Comparison of ENCODE assay signal across 34 mouse cellular contexts in genomic region chr16:56700898-56701297, GRCm38 (mm10).
"Had no signal": no experiment of that assay in that cellular context is flagged by ENCODE, and none has a peak within 500 bp of the region (broad histone marks: within the 10 kb centered on the region; RNA-seq: fewer than 3 reads in every experiment).

No protein-coding gene starts in this region.

- H3K9me3 ChIP-seq: heart, embryonic 12.5 days; heart, embryonic 13.5 days; heart, embryonic 15.5 days; hindbrain, embryonic 10.5 days; hindbrain, embryonic 12.5 days; hindbrain, embryonic 13.5 days; hindbrain, embryonic 15.5 days; intestine, embryonic 15.5 days; kidney, embryonic 15.5 days had no signal

- H3K4me2 ChIP-seq: heart, embryonic 12.5 days; heart, embryonic 13.5 days; heart, embryonic 15.5 days; hindbrain, embryonic 12.5 days; hindbrain, embryonic 13.5 days; hindbrain, embryonic 14.5 days; hindbrain, embryonic 15.5 days; intestine, embryonic 15.5 days; kidney, embryonic 15.5 days had no signal

- H3K4me3 ChIP-seq: heart, embryonic 12.5 days; heart, embryonic 13.5 days; heart, embryonic 15.5 days; hindbrain, embryonic 10.5 days; hindbrain, embryonic 12.5 days; hindbrain, embryonic 13.5 days; hindbrain, embryonic 15.5 days; intestine, embryonic 15.5 days; kidney, embryonic 15.5 days; layer of hippocampus, adult 2 months; left cerebral cortex, adult 2 months had no signal

- H3K27ac ChIP-seq: heart, embryonic 13.5 days; heart, embryonic 15.5 days; hindbrain, embryonic 10.5 days; hindbrain, embryonic 12.5 days; hindbrain, embryonic 13.5 days; hindbrain, embryonic 14.5 days; hindbrain, embryonic 15.5 days; hindbrain, postnatal 0 days; intestine, embryonic 15.5 days; kidney, embryonic 15.5 days; kidney, postnatal 0 days; layer of hippocampus, adult 2 months; left cerebral cortex, adult 2 months had no signal

- H3K27me3 ChIP-seq: heart, embryonic 12.5 days; heart, embryonic 13.5 days; heart, embryonic 15.5 days; hindbrain, embryonic 12.5 days; hindbrain, embryonic 13.5 days; hindbrain, embryonic 15.5 days; intestine, embryonic 15.5 days; kidney, embryonic 15.5 days had no signal

- ATAC-seq: hindbrain, embryonic 16.5 days; hindbrain, postnatal 0 days; inflammation-experienced regulatory T-cells, adult 6 months; intestine, embryonic 15.5 days; intestine, embryonic 16.5 days; intestine, postnatal 0 days had no signal

- H3K9ac ChIP-seq: heart, embryonic 12.5 days; heart, embryonic 13.5 days; heart, embryonic 15.5 days; hindbrain, embryonic 12.5 days; hindbrain, embryonic 13.5 days; hindbrain, embryonic 14.5 days; hindbrain, embryonic 15.5 days; intestine, embryonic 15.5 days; kidney, embryonic 15.5 days had no signal

- DNase-seq: heart, postnatal 10 days; heart, postnatal 14 days; heart, postnatal 36 days; heart, postnatal 4 days; kidney, adult 11 months; kidney, adult 18-20 months; kidney, adult 2 months; kidney, adult 8-10 months; kidney, adult 9 months; kidney, postnatal 10 days; kidney, postnatal 14 days; kidney, postnatal 25 days; kidney, postnatal 36 days; kidney, postnatal 4 days; layer of hippocampus, adult 9-11 months; layer of hippocampus, postnatal 36 days had no signal

- H3K4me1 ChIP-seq: heart, embryonic 12.5 days; heart, embryonic 15.5 days; hindbrain, embryonic 10.5 days; hindbrain, embryonic 12.5 days; hindbrain, embryonic 13.5 days; hindbrain, embryonic 15.5 days; intestine, embryonic 15.5 days; kidney, embryonic 15.5 days had no signal
